Mouse (Mus musculus): ENCODE data around the gene Gins2. TPM values are rescaled to one million over a fixed set of nuclear protein-coding genes. Genes with fewer than 3 reads are reported as not detected.
A peak's percentile ranks its signal among the peaks of the same experiment; 100 is the strongest.

Gene Gins2
- polyA plus RNA-seq, 2 experiments, result 37.5 to 63.4 TPM

DNA sequence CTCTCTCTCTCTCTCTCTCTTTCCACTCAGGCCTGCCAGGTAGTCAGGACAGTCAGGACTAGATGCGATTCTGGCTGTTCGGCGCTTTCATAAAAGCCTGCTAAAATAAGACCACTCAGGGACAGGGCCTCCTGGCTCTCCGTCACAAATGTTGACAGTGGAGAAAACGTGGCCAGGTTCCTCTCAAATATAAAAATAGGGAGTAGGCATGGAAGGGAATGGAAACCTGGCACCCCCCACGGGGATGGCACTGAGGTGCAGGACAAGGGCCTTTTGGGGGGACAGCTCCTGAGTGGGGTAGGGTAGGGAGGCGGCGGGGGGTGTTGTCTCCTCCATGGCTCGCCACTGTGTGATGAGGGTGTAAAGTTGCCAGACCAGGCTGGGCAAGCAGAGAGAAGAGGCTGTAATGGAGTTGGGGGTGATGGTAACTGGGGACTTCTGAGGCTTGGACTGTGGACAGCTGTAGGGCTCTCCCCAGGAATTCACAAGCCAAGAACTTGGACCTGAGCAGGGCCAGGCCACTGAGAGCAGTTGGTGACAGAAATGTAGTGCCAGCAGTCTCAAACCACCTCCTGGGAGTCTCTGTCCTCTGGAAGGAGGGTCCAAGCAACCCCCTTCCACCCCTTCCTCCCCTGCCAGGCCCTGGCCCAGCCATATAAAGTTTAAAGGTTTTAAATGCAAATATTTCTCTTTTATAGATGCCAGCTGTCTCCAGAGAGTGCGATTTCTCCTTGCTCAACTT, 57.2 kb downstream of the Gins2 start:
- 59% methylated on average over 10 of the region's 10 CpGs for WGBS (ENCODE audit: insufficient replicate concordance)
- Histone ChIP-seq H3K27me3 (ENCODE audit: control insufficient read depth, insufficient read depth, low read length) (no peaks in the 10 kb centered on the region), H3K36me3 (replicated peaks; ENCODE audit: control insufficient read depth, insufficient read depth, low read depth) (peaks cover 3% of the 10 kb centered on the region), H3K4me2 (ENCODE audit: low read depth) (peak overlapping the region; percentile 44), H3K9me3 (ENCODE audit: control insufficient read depth, low read length) (no peaks in the 10 kb centered on the region), H3K4me3 (ENCODE audit: insufficient read depth in 1 of 2, low read depth in 2 of 2, low read length in 2 of 2) (no peak overlapping the region), H3K27ac (no peak overlapping the region), H3K9ac (replicated peaks) (peak overlapping the region; percentile 3; the same call in 1 of the 2 replicates), H3K4me1 (replicated peaks; ENCODE audit: control insufficient read depth in 2 of 2, insufficient read depth in 2 of 2, low read length in 1 of 2) (peaks cover 40 to 44% of the 10 kb centered on the region in 2 experiments)
- TF ChIP-seq CTCF (IDR thresholded peaks at IDR 0.05; ENCODE audit: low read depth), result no peak
- TF ChIP-seq EP300 (IDR thresholded peaks at IDR 0.05; ENCODE audit: low read depth), result no peak
- ATAC-seq (ENCODE audit: insufficient read depth) (no peak), DNase-seq (ENCODE audit: low read depth in 3 of 3, low spot score in 3 of 3) (no peak)

DNA sequence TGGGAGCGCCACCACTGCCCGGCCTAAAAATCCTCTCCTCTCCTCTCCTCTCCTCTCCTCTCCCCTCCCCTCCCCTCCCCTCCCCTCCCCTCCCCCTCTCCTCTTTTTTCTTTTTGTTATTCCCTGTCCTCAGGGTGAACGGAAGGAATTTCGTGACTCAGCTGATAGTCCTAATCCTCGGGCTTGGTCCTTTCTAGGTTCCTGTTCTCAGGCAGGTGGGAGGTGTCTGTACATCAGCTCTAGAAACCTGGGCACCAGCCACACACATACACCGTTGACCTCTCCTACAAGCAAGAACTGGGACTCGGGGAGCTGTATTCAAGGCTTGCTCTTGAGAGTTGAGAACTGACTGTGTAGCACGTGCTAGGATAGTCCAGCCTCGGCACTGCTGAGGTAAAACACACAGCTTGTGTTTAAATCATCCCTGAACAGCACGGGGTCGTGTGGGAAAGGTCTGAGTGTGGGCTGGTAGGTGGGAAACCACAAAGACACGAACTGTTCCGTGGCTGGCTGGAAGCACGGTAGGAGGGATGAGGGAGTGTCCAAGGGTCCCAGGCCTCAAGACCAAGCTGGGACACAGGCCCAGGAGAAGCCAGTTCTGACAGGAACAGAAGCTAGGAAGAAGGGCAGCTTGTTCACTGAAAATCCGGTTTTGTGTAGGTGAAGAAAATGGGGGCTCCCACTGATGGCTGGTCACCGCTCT, 58.0 kb downstream of the Gins2 start:
- Histone ChIP-seq H3K27ac (no peak overlapping the region), H3K9me3 (ENCODE audit: control insufficient read depth, low read length) (no peaks in the 10 kb centered on the region), H3K9ac (replicated peaks) (no peak overlapping the region), H3K4me2 (ENCODE audit: low read depth) (no peak overlapping the region), H3K27me3 (ENCODE audit: control insufficient read depth, insufficient read depth, low read length) (no peaks in the 10 kb centered on the region), H3K36me3 (replicated peaks; ENCODE audit: control insufficient read depth, insufficient read depth, low read depth) (peaks cover 3% of the 10 kb centered on the region), H3K4me1 (replicated peaks; ENCODE audit: control insufficient read depth in 2 of 2, insufficient read depth in 2 of 2, low read length in 1 of 2) (peaks cover 44 to 46% of the 10 kb centered on the region in 2 experiments), H3K4me3 (ENCODE audit: insufficient read depth in 1 of 2, low read depth in 2 of 2, low read length in 2 of 2) (no peak overlapping the region)
- DNase-seq (ENCODE audit: low read depth in 3 of 3, low spot score in 3 of 3), result no peak
- TF ChIP-seq EP300 (IDR thresholded peaks at IDR 0.05; ENCODE audit: low read depth) (no peak), CTCF (IDR thresholded peaks at IDR 0.05; ENCODE audit: low read depth) (no peak)
- 45% methylated on average over 16 of the region's 16 CpGs for WGBS (ENCODE audit: insufficient replicate concordance)
- ATAC-seq (ENCODE audit: insufficient read depth), result no peak

DNA sequence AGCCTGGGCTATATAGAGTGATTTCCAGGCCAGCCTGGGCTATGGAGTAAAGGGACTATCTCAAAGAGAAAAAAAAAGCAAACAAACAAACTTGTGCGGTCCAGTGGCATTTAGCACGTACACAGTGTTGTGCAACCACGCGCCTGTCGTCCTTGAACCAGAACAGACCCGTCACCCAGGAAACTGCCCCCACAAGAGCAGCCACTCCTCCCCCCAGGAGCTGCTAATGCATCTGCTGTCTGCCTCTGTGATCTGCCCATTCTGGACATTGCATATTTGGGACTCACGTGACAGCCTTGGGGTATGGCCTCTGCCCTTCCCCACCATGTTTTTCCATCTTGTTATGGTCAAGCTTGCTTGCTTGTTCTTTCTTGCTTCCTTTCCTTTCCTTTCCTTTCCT, 59.9 kb downstream of the Gins2 start:
- H3K4me1 ChIP-seq (replicated peaks; ENCODE audit: control insufficient read depth in 2 of 2, insufficient read depth in 2 of 2, low read length in 1 of 2), result peaks cover 44 to 49% of the 10 kb centered on the region in 2 experiments
- no peaks in the 10 kb centered on the region for H3K27me3 ChIP-seq (ENCODE audit: control insufficient read depth, insufficient read depth, low read length)
- DNase-seq (ENCODE audit: low read depth in 3 of 3, low spot score in 3 of 3), result no peak
- peaks cover 3% of the 10 kb centered on the region for H3K36me3 ChIP-seq (replicated peaks; ENCODE audit: control insufficient read depth, insufficient read depth, low read depth)
- no peak overlapping the region; the same call in 1 of the 2 replicates for H3K27ac ChIP-seq
- 50% methylated on average over 7 of the region's 7 CpGs for WGBS (ENCODE audit: insufficient replicate concordance)
- no peak overlapping the region for H3K9ac ChIP-seq (replicated peaks)
- no peaks in the 10 kb centered on the region for H3K9me3 ChIP-seq (ENCODE audit: control insufficient read depth, low read length)
- TF ChIP-seq EP300 (IDR thresholded peaks at IDR 0.05; ENCODE audit: low read depth), result no peak
- no peak for TF ChIP-seq CTCF (IDR thresholded peaks at IDR 0.05; ENCODE audit: low read depth)
- H3K4me3 ChIP-seq (ENCODE audit: insufficient read depth in 1 of 2, low read depth in 2 of 2, low read length in 2 of 2), result no peak overlapping the region
- no peak overlapping the region for H3K4me2 ChIP-seq (ENCODE audit: low read depth)
- ATAC-seq (ENCODE audit: insufficient read depth), result no peak

Small RNA genes within 50 kb of the gene (microRNA-seq; reads per million reads assigned to microRNA genes)
- gene Mir7687, result not detected

Other genes starting within 250 kb of the Gins2 start
- gene 1190005I06Rik, start 58.3 kb upstream of the Gins2 start, polyA plus RNA-seq (2012; rRNA removed), result 0.26 and 0.28 TPM in 2 replicates
- gene 1190005I06Rik, start 58.3 kb upstream of the Gins2 start, polyA plus RNA-seq (2014; fragmentation: Nextera tagmentation; extraction: Ambion mirVana), result 0.86 and 1.7 TPM in 2 replicates
- gene Gm27021, start 78.8 kb upstream of the Gins2 start, polyA plus RNA-seq (2012; rRNA removed), result 0.30 and 0.38 TPM in 2 replicates
- gene Gm27021, start 78.8 kb upstream of the Gins2 start, polyA plus RNA-seq (2014; fragmentation: Nextera tagmentation; extraction: Ambion mirVana), result not detected in 2 replicates
- 383 and 573 TPM in 2 replicates for gene Cox4i1, start 78.9 kb upstream of the Gins2 start, polyA plus RNA-seq (2012; rRNA removed)
- 701 and 721 TPM in 2 replicates for gene Cox4i1, start 78.9 kb upstream of the Gins2 start, polyA plus RNA-seq (2014; fragmentation: Nextera tagmentation; extraction: Ambion mirVana)
- gene Emc8, start 79.3 kb upstream of the Gins2 start, polyA plus RNA-seq (2012; rRNA removed), result 40.3 and 45.5 TPM in 2 replicates
- 122 and 125 TPM in 2 replicates for gene Emc8, start 79.3 kb upstream of the Gins2 start, polyA plus RNA-seq (2014; fragmentation: Nextera tagmentation; extraction: Ambion mirVana)
- 3.3 and 4.2 TPM in 2 replicates for gene Irf8, start 147.1 kb upstream of the Gins2 start, polyA plus RNA-seq (2012; rRNA removed)
- 7.2 and 8.9 TPM in 2 replicates for gene Irf8, start 147.1 kb upstream of the Gins2 start, polyA plus RNA-seq (2014; fragmentation: Nextera tagmentation; extraction: Ambion mirVana)

All from liver, embryonic 14.5 days (tissue).